In the genomic region with DNA sequence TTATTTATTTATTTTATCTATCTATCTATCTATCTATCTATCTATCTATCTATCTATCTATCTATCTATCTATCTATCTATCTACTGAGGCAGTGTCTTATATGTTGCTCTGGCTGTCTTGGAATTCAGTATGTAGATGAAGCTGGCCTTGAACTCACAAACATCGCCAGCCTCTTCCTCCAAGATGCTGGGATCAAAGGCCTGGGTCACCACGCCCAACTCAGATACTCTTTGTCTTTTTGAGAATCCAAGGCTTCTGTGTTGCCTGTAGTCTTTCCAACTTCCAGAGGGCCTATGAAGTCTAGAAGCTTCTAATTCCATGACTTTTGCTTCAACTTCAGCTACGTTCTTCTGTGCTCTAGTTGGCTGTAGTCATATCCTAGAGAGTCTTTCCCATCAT, we compare ENCODE assay signal across 18 mouse cellular contexts. TPM values are rescaled to one million over a fixed set of nuclear protein-coding genes. Genes with fewer than 3 reads are reported as not detected.
"Had no signal": no experiment of that assay in that cellular context is flagged by ENCODE, and none has a peak within 500 bp of the region (broad histone marks: within the 10 kb centered on the region; RNA-seq: fewer than 3 reads in every experiment).

No protein-coding gene starts in this region.

- H3K9me3 ChIP-seq: neural tube, embryonic 13.5 days; neural tube, embryonic 15.5 days; stomach, embryonic 15.5 days had no signal

- H3K36me3 ChIP-seq: neural tube, embryonic 13.5 days; neural tube, embryonic 15.5 days; stomach, embryonic 15.5 days had no signal

- H3K27ac ChIP-seq: neural tube, embryonic 13.5 days; neural tube, embryonic 15.5 days; stomach, embryonic 15.5 days; stomach, postnatal 0 days had no signal

- DNase-seq: retina, postnatal 1 day; right cerebral cortex, adult 18-20 months; right cerebral cortex, postnatal 14 days; right cerebral cortex, postnatal 25 days; right cerebral cortex, postnatal 4 days; spleen, adult 18-20 months; thymus, adult 18-20 months; thymus, adult 2 months; thymus, postnatal 14 days; thymus, postnatal 25 days; thymus, postnatal 36 days; thymus, postnatal 4 days had no signal

- H3K27me3 ChIP-seq: neural tube, embryonic 13.5 days; neural tube, embryonic 15.5 days; stomach, embryonic 15.5 days had no signal

- H3K4me1 ChIP-seq: neural tube, embryonic 13.5 days; neural tube, embryonic 15.5 days; stomach, embryonic 15.5 days had no signal

- H3K4me3 ChIP-seq: neural tube, embryonic 13.5 days; neural tube, embryonic 15.5 days; stomach, embryonic 15.5 days had no signal

RNA-seq across cellular contexts. Expression of a gene that starts 48.8 kb away (rescaled TPM):
- polyA plus RNA-seq: neural tube, embryonic 13.5 days; neural tube, embryonic 14.5 days; testis, adult 2 months had no signal
